Mouse (Mus musculus): ENCODE measurements around the gene Triobp.

Gene Triobp

DNA sequence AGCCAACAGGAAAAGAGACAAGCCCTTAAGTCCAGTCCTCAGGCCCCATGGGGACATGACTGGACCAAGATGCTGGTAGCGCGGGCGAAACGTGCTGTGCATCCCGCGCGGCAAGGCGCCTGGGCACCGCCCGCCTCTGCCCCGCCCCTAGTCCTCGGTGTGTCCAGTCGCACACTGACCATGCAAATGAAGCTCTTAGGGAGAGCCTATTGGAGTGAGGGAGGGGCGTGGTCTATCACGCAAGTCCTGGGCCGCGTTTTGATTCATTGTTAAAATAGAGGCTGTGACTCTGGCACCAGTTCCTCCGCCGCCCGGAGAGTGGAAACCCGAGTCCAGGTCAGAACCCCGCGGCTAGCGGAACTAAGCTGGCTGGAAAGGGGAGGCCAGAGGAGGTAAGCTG, at the start of gene Triobp:
Triobp (plus strand) TSS at position 68 of the 400 bp plus-strand sequence.
- peak; percentile 94 to 96 for DNase-seq

- no peak for DNase-seq
Measured at GRCm38 (mm10) chr15:78898507-78899001, 49.0 kb upstream of the Triobp start.

DNA sequence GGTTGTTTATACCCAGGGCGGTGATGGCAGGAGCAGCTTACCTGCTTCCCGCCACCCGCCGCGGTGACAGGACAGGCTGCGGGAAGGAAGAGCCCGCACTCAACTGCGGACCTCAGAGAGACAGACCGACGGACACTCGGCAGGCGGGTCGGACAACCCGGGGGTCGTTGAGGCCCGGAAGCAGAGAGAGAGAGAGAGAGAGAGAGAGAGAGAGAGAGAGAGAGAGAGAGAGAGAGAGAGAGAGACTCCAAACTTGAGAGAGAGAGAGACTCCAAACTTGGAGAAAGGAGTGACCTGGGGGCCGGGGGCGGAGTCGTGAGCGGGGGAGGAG, 48.1 kb upstream of the Triobp start, which contains the start of gene Gm49510:
Gm49510 (plus strand) TSS at position 259 of the 331 bp plus-strand sequence.
- DNase-seq = no peak

DNA sequence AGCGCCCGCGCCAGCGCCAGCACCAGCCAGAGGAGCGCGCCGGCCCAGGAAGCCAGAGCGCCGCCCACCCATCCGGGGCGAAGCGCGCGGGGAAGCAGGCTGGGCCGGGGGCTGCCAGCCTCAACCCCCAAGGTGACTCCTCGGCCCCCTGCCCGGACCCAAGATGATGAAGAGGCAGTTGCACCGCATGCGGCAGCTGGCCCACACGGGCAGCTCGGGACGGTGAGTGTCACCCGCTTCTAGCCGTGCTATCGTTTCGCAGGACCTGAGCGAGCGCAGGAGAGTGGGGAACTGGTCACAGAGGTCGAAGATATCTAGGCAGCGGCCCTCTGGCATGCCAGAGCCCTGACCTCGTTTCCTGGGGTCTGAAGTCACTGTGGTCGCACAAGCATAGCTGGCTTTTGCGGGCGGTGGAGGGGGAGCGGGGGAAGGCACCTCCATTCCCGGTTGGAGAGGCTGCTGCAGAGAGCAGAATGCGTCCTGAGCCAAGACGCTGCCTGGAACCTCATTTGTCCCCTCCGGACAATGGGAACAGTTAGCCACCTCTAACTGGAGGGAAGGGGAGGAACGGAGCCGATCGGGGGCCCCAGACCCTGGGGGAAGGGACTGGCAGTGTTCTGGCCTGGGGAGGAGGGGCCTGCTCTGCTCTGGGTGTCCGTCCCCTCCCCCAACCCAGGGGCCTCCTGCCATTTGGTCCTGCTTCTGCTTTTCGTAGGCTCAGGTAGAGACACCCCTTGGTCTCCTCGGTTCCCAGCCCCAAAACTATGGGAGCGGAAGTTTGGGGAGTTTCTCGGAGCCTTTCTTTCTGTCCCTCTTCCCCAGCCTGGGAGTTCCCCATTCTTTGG, 47.6 kb upstream of the Triobp start, which contains the start of gene Sh3bp1:
Sh3bp1 (plus strand) TSS at position 29 of the 845 bp plus-strand sequence.
- DNase-seq = peak; percentile 62 to 63

DNA sequence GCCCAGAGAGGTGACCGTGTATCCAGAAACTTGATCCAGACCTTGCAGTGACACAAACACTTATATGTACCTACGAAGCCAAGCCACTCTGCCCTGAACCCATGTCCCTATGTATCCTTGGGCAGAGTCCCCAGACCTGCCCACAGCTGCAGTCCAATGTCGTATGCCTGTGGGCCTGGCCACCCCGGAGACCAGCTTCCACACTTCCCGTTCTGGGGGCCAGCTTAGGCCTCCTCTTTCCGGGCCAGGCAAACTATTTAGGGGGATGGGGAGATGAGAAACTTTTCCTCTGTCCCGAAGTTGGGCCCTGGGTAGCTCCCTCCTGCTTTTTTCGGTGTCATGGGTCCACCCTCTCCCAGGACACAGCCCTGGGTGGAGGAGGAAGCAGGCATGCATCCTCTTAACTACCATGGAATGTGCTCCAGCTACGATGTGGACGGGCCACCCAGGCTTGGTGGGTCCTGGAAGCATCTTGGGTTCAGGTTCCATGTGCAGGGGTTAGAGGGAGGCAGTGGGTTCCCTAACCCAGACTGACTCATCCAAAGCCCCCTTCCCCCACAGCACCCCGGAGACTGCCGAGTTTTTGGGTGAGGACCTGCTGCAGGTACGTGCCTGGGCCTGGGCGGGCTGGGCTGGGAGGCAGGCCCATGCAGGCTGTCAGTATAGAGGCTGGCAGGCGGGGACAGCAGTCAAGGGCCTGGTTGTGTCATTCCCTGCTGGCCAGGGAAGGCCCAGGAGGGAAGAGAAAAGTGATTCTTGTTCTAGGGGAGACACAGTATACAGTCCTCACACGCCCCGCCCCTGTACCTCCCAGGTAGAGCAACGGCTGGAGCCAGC, 46.7 kb upstream of the Triobp start:
- DNase-seq = no peak

DNA sequence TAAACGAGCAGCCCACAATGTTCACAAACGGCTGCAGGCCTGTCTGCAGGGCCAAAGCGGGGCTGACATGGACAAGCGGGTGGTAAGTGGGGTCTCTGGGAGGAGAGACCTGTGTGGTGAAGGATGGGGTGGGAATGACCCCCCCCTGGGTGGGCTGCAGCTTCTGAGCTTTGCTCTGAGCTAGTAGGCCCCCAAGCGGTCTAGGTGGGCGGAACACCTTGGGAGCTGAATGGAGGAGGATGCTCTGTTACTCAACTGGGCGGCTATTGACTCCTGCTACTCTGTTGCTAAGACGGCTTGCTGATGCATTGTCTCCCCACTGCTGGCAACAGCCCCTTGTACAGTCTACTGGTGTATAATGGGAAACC, 46.1 kb upstream of the Triobp start:
- no peak for DNase-seq

- peak; percentile 92 to 94 for DNase-seq
Measured at GRCm38 (mm10) chr15:78903243-78903642, 44.3 kb upstream of the Triobp start.

DNA sequence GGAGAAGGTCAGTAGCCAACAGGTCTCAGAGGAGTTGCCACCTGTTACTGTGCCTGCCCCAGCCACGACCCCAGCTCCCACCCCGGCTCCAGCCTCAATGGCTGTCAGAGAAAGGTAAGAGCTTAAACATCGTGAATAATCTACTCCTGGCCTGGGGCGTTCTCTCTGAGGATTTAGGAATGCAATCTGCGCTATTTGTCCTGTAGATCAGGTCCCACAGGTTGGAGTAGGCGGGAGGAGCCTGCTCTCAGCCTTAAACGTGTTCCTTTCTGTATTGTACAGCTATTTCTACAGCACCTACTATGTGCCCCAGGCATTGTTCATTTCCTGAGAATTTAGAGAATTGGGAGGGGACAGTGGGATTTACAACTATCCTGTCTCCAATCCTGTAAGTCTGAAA, 39.1 kb upstream of the Triobp start:
- no peak for DNase-seq

GRCm38 (mm10) chr15:78908982-78909381, 38.5 kb upstream of the Triobp start:
- no peak for DNase-seq

DNA sequence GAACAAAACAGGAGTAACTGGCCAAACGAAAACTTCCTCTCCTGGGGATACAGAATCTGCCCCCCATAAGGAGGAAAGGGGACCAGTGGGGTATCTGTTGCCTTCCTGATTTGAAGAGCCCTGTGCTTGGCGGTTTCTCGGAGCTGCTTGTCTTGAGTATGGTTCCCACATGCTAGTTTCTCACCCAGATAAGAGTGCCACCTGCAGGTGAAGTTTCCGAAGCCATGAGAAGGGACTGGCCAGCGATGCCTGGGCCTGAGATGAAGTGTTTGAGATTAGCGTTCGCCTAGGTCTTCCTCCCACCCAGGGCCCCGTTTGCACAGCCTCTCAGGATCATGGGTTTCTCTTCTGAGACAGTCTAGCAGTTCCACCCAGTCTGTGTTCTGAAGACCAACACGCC, 35.5 kb upstream of the Triobp start:
- DNase-seq = peak; percentile 83 to 84

DNA sequence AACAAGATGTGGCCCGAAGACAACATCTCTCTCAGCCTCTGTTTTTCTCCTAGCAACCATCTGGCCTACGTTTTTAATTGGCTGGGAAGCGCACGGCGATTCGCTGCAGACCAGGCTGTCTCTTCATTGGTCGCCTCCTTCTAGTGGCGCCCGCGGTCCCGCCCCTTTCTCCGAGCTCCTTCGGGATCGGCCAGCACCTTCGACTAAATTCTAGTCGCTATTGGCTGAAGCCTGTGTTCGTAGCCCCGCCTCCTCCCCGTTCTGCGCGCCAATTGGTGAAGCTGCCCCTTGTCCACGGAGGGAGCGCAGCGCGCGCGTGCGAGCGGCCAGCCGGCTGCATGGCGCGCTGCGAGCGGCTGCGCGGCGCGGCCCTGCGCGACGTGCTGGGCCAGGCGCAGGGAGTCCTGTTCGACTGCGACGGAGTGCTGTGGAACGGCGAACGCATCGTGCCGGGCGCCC, 33.9 kb upstream of the Triobp start, which contains the start of gene Pdxp:
Pdxp (plus strand) TSS at position 288 of the 459 bp plus-strand sequence.
- DNase-seq = peak; percentile 99

- peak; percentile 81 to 83 for DNase-seq
Measured at GRCm38 (mm10) chr15:78914091-78914822, 33.3 kb upstream of the Triobp start.

DNA sequence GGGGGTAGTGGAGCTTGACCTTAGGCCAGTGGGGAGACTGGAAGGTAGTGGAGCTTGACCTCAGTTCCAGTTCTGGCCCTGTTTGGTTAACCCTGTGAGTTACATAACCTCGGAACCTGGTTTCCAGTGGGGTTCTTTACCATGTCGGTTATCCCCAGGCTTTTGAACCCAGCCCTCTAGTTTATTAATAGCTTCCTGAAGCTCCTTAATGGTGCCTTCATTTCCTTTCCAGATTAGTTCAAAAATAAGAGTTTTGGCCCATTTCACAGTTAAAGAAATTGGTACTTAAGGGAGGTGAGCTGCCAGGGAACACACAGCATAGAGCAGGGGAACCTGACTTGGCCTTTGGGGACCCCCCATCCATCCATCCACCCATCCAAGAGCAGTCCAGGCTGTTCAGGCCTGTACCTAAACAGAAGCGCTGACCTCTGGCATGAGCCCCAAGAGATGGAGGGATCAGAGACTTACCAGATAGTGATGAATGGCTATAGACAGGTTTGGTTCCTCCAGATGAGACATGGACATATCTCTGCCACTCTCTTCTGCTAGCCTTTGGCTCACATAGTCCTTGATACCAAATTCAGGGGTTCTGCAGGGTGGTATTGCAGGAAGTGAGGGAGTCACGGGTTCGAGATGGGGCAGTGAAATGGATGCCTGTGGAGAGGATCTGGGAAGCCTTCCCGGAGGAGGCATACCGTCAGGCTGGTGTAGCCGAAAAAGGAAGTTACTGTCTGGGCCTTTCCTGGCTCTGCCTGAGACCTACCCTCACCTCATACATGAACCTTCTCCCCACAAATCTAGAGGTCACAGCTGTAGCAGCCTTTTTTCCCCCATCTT, 32.5 kb upstream of the Triobp start:
- peak; percentile 40 to 41 for DNase-seq

DNA sequence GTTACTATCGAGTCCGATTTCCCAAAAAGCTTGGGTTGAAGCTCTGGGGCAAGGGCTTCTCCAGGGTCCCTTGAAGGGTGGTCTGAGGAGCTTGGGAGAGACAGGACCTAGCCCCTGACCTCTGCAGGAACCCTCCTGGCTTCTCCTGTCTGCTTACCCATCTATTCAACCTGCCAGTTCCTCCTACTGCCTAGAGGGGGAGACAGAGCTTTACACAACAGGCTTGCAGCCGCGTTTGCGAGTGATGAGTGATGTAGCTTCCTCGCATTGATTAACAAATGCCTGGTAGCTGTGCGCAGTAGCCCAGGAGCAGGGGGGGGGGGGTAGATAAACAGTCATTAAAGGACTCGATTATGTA, 31.9 kb upstream of the Triobp start:
- peak; percentile 85 to 86 for DNase-seq

DNA sequence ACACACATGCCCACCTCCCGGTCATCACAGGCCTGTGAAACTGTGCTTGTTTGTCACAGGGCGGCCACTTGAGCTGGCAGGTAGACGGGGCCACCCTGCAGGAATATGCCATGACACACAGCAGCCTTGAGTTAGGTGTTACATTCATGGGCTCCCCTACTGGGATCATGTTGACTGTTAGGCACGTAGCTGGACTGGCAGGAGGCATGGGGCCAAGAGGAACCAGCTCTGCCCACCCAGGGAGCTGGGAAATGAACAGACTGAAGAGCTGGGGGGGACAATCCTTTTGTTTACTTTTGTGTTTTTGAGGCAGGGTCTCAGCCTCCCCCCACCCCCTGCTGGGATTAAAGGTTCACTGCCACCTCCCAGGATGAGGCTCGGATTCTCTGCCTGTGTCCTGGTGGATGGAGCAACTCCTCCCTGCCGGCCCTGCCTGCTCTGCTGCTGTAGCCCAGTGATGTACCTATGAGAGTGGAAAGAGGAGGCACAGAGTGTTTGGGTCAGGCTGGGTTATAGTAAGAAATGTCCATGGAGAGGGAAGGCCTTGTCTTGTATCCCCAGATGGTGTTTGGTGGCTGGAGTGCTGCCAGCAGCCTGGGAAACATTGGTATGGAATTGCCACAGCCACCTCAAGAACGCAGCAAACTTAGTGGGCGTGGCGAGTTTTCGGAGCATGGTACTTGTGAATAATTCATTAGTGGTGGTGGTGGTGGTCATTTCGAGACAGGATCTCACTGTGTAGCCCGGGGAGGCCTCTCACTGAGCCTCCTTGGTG, 31.3 kb upstream of the Triobp start:
- peak; percentile 72 to 76 for DNase-seq

- no peak for DNase-seq
Measured at GRCm38 (mm10) chr15:78918126-78918525, 29.4 kb upstream of the Triobp start.

GRCm38 (mm10) chr15:78919914-78920313, 27.6 kb upstream of the Triobp start:
- no peak for DNase-seq

GRCm38 (mm10) chr15:78922700-78923099, 24.8 kb upstream of the Triobp start:
- no peak for DNase-seq

DNA sequence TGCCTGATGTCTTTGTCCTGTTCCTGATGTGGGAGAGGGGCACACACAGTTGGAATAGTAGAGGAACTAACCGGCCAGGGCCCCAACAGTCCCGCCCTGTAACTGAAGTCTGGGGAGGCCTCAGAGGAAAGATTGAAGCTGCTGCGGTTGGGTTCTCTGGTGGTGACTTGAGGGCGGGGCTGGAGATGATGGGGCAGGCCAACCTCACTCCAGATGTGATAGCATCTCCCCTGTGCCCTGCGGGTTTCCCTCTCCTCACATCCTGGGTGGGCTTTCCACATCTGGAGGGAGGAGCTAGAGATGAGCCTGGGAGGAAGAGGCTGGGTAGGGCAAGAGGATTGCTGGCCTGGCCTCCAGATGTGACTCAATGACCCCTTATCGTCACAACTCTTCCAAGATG, 23.9 kb upstream of the Triobp start:
- no peak for DNase-seq

GRCm38 (mm10) chr15:78925129-78925528, 22.4 kb upstream of the Triobp start:
- no peak for DNase-seq
